Mouse (Mus musculus) left cerebral cortex, postnatal 14 days (tissue): ENCODE measurements around the gene 4930556J24Rik. TPM values are rescaled to one million over a fixed set of nuclear protein-coding genes. Genes with fewer than 3 reads are reported as not detected.
A peak's percentile ranks its signal among the peaks of the same experiment; 100 is the strongest.
"Not testable (repeated sequence)": the region's sequence is repeated elsewhere in the genome, so short reads cannot be mapped to it uniquely, and the experiment has no call there.

Experiments used
- DNase-seq, 2 experiments: peaks; one replicate each; pipeline ENCODE4 v3.0.0; 2021 to 2022; ENCODE audit warnings: low spot score in 2 of 2, mixed read lengths in 1 of 2
- intact Hi-C: fragments of 180-260 bp; cut with DNase I; formaldehyde crosslinking; loops from one replicate; pipeline ENCODE4 v1.15.1; 2025
- long read RNA-seq, 2 experiments: library from polyadenylated mRNA; stranded (forward); transcript quantifications; one replicate each; pipeline ENCODE4 v2.0.0; 2021
- total RNA-seq, 2 experiments: library from RNA; stranded (reverse); gene quantifications; 2 replicates each; pipeline ENCODE4 v1.2.3; 2021

The 4930556J24Rik gene
- total RNA-seq: not detected
- long read RNA-seq, experiment 1, partial matches to known transcripts: 0 of 4 reads
- long read RNA-seq, experiment 1, other reads (novel, unspliced or antisense): 4 of 4 reads
- long read RNA-seq, experiment 2, partial matches to known transcripts: 0 of 6 reads
- long read RNA-seq, experiment 2, other reads (novel, unspliced or antisense): 6 of 6 reads

- intact Hi-C loops: no loop called here
- DNase-seq: no peak
Measured at GRCm38 (mm10) chr11:3976678-3977077, at the start of gene 4930556J24Rik. TSS of gene 4930556J24Rik (minus strand) at chr11:3976778.

DNA sequence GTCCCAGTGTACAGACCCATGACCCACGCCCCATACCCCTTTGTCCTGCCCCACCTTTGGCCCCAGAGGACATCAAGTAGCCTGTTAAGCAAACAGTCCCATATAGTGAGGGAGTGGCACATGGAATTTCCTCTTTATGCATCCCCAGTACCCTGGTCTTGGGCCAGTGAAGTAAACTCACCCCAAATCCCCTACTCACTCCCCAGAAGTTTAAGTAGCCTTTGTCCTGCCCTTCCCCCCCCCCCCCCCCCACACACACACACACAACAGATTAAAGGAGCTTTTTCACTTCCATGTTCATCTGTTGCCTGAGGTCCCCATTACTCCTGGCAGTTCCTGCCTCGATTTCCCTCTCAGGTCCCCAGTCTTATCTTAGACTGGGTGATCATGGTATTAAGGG lies 46.7 kb upstream of the 4930556J24Rik start:
- no peak for DNase-seq
- intact Hi-C loops: no loop called here

DNA sequence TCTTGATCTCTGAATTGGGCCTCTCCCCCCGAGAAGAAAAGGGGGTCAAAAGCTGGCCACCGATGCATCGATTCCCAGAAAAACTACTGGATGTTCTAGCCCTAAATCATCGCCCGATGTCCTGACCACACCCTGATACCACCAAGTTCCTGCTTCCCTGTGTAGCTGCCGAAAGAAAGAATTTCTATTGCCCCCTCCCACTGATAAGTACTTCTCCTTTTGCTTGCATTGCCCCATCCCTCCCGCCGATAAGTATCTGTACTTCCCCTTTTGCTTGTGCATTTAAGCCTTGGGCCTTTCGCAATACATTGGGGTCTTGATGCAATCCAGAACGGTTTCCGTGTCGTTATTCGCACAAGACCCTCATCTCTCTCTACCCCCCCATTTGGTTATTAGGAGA lies 45.5 kb upstream of the 4930556J24Rik start:
- not testable (repeated sequence) for DNase-seq

DNA sequence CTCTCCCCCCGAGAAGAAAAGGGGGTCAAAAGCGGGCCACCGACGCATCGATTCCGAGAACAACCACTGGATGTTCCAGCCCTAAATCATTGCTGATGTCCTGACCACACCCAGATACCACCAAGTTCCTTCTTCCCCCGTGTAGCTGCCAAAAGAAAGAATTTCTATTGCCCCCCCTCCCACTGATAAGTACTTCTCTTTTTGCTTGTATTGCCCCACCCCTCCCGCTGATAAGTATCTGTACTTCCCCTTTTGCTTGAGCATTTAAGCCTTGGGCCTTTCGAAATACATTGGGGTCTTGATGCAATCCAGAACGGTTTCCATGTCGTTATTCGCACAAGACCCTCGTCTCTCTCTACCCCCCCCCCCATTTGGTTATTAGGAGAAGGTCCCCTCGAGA lies 39.2 kb upstream of the 4930556J24Rik start:
- intact Hi-C loops, DNase-seq: not testable (repeated sequence)

More for the DNA sequence above, 45.5 kb upstream of the 4930556J24Rik start:
- intact Hi-C loops: not testable (repeated sequence)

GRCm38 (mm10) chr11:4012616-4013015 lies 36.0 kb upstream of the 4930556J24Rik start:
- intact Hi-C loops: no loop called here
- DNase-seq: no peak

GRCm38 (mm10) chr11:4006462-4006861 lies 29.9 kb upstream of the 4930556J24Rik start:
- DNase-seq: no peak
- intact Hi-C loops: no loop called here

- intact Hi-C loops: no loop called here
- peak in 1 of 2 experiments; percentile 25 for DNase-seq
Measured at GRCm38 (mm10) chr11:4005220-4005805, 28.7 kb upstream of the 4930556J24Rik start.

DNA sequence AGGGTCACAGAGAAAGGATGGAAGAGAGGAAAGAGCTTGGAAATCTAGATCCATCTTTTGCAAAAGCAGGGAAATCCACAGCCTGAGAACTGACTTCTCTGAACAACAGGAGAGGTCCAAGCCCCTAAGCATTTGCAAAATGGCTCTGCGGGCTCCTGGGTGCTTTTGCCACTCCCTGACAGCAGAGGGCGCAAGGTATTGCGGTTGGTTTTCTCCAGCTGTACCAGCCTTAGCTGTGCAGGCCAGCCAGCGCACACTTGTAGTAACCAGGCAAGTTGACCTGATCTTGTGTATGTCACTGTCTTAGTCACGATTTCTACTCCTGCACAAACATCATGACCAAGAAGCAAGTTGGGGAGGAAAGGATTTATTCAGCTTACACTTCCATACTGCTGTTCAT lies 25.0 kb upstream of the 4930556J24Rik start:
- DNase-seq: peak; percentile 73 to 83
- intact Hi-C loops: loop anchor here (2.0 kb wide), 1 partner anchor 79 kb away; no protein-coding TSS in a partner anchor

DNA sequence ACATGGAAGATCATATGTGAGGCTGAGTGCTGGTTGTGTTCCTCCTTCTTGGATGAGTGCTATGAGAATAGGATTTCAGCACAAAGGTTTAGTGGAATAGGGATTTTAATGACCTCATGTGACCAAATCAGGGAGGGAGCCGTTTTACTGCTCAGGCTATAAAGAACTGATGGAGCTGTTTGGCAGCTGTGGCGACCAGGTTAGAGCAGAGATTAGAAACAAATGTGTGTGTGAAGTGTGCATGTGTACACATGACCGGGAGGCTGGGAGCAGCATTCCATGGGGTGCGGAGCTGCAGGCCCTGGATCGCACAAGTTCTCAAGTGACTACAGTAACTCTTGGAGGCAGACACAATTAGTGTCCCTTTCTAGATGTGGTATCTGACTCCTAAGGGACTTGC lies 23.0 kb upstream of the 4930556J24Rik start:
- DNase-seq: no peak
- intact Hi-C loops: no loop called here

GRCm38 (mm10) chr11:3997978-3998720 lies 21.6 kb upstream of the 4930556J24Rik start:
- no peak for DNase-seq
- intact Hi-C loops: no loop called here

DNA sequence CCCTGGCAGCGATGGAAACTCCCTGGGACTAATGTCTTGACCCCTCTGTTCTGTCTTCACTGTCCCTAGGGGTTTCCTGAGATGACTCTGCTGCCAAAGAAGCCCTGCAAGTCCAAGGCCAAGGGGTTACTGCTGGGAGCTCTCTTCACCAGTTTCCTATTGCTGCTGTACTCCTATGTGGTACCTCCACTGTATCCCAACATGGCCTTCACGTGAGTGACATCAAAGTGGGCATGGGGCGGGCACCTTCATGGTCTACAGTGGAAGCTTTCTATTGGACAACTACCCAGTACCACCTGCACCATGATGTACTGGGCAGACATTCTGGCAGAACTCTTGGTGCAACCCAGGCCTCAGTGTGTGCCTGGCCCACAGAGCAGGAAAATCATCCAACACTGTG lies 20.3 kb upstream of the 4930556J24Rik start:
- intact Hi-C loops: no loop called here

DNA sequence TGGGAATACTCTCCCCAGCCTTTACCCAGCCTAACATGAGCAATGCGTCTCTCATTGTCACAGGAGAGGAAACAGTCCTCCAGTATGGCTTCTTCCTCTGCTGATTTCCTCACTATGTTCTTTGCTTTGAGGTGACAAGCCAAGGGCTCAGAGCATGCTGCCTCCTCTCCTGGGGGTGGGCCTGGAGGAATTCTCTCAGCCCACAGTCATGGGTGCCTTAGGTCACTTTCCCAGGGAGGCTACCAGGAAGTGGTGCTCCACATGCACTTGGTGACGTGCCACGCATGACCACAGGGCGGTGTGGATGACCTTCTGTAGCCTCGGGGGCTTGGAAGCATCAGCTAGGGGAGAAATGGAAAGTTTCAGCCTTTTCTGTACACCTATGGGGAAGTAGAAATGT lies 18.9 kb upstream of the 4930556J24Rik start:
- DNase-seq: no peak
- intact Hi-C loops: no loop called here

More for the DNA sequence above, 20.3 kb upstream of the 4930556J24Rik start:
- DNase-seq: no peak

GRCm38 (mm10) chr11:3993914-3994313 lies 17.3 kb upstream of the 4930556J24Rik start:
- intact Hi-C loops: no loop called here
- DNase-seq: no peak

GRCm38 (mm10) chr11:3993132-3993531 lies 16.6 kb upstream of the 4930556J24Rik start:
- intact Hi-C loops: no loop called here
- DNase-seq: no peak

- no peak for DNase-seq
- intact Hi-C loops: no loop called here
Measured at GRCm38 (mm10) chr11:3989748-3990147, 13.2 kb upstream of the 4930556J24Rik start.

DNA sequence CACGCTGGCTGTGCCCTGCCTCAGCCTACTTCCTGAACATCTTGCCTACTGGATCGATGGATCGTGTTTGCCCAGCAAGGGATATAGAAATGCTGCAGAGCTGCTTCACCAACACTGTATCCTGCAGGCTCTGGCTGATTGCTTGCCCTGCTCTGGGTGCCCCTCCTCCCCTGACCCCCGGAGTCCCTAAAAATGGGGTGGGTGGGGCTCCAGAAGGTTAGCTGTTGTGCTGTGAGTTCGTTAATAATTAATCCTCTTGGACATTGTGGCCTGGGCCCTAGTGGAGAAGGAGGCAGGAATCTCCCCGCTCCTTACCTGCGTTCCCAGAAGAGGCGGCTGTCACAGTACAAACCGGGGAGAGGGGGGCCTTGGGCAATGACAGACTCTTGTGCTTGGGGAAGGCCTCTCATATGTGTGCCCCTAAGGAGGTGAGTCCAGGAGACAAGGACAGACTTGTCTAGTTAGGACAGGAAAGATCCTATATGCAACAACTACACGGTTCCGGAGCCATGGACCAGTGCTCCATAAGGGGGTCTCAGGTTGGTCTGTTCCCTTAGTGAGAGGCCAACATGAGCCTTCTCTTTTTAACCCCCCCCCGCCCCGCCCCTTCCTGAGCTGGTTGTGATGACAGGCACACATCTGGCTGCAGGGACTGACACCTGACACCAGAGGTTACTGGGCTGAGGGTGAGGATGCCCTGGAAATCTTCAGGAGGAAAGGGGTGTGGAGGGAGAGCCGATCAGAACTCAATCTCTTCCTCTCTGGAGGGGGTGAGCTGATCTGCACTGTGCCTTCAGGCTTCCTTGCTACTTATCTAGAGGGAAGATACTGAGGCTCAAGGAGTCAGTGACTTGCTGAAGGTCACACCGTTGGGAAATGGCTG lies 7.5 kb upstream of the 4930556J24Rik start:
- intact Hi-C loops: no loop called here
- DNase-seq: no peak

DNA sequence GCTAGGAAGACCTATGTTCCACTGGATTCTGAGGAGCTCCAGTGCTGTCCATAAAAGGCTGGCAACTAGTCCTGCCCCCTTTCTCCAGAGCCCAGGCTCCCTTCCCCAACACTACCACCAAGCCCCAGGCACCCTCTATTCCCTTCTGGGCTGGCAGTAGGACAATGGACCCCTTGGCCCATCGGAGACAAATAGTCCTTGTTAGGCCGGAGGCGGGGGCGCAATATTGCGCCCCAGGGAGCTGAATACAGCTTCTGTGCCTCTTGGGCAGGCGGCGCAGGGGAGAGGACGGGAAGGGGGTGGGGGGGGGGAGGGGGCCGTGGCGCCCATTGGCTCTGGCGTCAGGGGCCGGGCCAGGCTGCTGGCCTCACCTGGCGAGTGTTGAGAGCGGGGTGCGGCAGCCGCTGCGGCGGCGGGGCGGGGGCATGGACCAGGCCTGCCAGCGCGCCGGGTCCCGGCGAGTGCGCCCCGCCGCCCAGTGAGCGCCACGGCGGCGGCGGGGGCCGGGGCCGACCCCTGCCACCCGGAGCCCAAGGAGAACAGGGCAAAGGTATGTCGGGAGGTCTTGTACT lies 6.8 kb upstream of the 4930556J24Rik start, which contains the start of gene Gal3st1:
Gene Gal3st1, plus strand, starts transcription at position 346 of the 572 bp plus-strand sequence.
- intact Hi-C loops: no loop called here
- DNase-seq: no peak

DNA sequence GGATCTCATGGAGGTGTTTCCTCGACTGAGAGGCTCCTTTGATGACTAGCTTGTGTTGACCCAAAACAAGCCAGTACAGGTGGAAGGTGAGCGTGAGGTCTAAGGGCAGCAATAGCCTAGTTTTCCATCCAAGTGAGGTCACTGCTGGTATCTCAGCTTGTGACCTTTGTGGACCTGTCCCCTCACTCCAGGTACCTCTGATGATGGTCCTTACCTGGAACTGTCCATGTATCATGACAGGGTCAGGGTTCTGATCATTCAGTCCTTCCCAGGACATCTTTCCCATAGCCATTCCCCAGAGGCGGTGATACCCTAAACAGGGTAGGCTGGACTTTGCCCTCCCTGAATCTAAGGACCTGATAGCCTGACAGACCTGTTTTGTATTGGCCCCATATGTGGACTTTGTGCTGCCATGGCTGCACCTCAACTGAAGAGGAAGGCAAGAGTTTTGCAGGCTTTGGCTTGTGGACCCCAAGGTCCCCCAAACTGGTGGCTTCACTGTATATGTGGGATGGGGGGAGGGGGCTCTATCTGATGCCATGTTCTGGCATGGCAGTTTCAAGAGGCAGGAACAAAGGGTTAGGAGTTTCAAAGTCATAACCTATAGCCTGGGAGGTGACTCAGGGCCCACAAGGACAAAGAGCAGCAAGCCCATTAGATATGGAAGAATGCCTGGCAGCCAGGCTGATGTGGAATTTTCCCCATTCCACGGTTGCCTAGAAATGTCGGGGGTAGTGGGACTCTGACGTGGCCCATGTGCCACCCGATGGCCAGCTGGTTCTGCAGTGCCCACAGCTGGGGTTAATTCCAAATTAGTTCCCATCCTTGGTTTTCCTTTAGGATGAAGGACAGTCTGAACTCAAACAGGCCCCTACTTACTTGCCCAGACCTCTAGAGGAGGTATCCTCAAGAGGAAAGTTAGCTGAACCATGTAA lies 6.0 kb upstream of the 4930556J24Rik start:
- DNase-seq: no peak
- intact Hi-C loops: no loop called here
